Mouse (Mus musculus): Measurements from ENCODE around the gene Lenep. TPM values are rescaled to one million over a fixed set of nuclear protein-coding genes. Genes with fewer than 3 reads are reported as not detected.
"Not testable (repeated sequence)": the region's sequence is repeated elsewhere in the genome, so short reads cannot be mapped to it uniquely, and the experiment has no call there.

Lenep gene
- not detected for total RNA-seq (2021)
- long read RNA-seq, experiment 1 = 0 reads
- long read RNA-seq, experiment 2 = 0 reads

DNA sequence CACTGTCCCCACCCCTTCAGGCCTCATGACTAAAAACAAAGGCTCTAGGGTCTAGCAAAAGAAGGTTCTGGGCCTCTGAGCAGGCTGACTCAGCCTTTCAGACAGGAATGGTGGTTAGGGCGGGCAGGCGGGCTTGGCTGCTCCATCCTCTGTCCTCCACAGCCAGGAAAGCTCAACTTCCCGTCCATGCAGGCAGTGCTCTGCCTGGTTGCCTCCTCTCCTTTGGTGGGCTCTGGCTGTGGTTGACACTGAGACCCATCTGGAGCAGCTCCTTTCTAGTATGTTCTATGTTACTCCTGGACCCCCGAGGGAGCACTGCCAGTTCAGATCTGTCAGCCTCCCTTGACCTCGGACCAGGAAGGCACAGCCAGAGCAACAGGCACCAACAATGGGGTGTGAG lies at the start of gene Lenep:
Lenep (minus strand) TSS at position 101 of the 400 bp plus-strand sequence.
- intact Hi-C loops (cut with DNase I; ENCODE audit: low total_unique reads) = no loop called here
- DNase-seq = no peak

DNA sequence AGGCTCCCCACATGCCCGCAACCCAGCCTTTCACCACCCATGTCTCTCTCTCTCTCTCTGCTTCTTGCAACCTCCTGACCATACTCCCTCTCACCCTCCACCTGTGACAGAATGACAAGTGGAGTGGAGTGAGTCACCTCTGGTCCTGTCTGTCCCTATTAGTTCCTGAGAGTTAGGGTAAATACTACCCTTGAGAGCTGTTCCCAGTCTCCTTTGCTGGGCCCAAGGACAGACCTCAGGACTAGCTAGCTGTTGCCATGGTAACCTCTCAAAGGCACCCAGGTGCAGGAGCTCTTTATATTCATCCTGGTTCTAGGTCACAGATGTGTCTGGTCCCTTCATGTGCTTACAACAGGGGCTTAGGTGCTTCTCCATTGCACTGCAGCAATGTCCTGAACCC lies 49.3 kb upstream of the Lenep start:
- DNase-seq = no peak
- intact Hi-C loops (cut with DNase I; ENCODE audit: low total_unique reads) = no loop called here

DNA sequence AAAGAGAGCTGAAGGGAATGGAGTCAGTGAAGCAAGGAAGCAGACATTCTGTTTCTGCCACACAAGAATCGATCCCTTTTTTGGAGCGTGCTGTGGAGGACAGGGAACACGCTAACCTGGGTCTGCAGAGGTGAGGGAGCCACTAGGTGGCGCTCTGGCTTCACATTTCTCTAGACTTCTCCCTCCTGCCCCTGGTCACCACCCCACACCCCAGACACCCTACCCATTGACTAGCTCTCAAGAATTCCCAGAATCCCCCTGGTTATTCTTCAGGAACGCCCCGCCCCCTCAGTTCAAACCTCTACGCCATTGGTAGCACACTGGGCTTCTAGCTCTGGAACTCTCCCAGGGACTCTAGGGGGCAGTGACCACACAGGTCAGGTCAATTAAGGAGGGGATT lies 46.9 kb upstream of the Lenep start:
- intact Hi-C loops (cut with DNase I; ENCODE audit: low total_unique reads) = loop anchor here (5.0 kb wide), 1 partner anchor 33 kb away; no protein-coding TSS in a partner anchor
- DNase-seq = peak; percentile 74

DNA sequence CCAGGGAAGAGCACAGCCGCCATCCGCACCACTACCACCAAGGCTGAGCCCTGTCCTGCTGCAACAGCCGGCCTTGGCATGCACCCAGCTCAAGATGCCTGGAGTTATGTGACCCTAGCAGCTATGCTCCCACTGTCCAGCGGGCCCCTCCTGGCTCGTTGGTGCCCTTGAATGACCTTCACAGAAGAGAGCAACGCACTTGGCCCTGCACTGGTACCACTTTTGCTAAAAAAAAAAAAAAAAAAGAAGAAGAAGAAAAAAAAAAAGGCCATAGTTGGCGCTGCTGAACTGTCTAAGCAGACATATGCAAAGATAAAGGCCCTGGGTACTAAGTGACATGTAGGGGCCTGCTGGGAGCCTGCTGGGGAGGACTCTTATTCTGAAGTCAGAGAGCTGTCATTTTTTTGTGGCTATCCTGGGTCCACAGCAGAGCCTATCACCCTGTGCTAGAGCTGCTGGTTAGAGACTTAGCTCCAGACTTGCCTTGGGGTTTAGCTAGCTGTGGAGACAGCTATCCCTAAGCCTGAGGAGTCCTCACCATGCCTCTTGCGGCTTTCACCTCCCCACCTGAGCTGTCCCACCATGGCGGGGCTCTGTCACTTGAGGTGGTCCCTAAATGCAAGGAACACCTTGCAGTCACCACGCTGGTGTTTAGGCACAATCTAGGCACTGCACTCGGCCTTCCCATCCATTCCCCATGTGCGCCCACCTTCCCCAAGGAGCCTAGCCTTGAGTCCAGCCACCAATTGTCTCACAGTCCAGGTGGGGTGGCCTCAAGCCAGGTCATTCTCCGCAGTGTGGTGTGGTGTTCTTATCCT lies 46.3 kb upstream of the Lenep start:
- DNase-seq = peak; percentile 79
- intact Hi-C loops (cut with DNase I; ENCODE audit: low total_unique reads) = loop anchor here (5.0 kb wide), 1 partner anchor 33 kb away; no protein-coding TSS in a partner anchor

DNA sequence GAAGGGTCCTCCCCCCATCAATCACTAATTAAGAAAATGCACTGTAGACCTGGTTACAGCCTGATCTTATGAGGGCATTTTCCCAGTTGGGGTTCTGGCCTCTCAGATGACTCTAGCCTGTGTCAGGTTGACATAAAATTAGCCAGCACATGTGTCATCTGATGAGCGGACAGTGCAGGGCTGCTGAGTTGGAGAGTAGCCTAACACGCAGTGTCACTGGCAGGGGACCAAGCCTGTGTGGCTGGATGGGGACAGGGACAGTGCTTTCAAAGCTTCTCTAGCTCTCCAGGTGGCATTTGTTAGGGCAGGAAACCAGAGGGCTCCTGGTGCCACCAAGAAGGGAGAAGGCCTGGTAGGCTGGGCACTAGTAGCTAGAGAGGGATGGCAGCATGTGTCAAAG lies 38.1 kb upstream of the Lenep start:
- DNase-seq = peak; percentile 64
- intact Hi-C loops (cut with DNase I; ENCODE audit: low total_unique reads) = no loop called here

DNA sequence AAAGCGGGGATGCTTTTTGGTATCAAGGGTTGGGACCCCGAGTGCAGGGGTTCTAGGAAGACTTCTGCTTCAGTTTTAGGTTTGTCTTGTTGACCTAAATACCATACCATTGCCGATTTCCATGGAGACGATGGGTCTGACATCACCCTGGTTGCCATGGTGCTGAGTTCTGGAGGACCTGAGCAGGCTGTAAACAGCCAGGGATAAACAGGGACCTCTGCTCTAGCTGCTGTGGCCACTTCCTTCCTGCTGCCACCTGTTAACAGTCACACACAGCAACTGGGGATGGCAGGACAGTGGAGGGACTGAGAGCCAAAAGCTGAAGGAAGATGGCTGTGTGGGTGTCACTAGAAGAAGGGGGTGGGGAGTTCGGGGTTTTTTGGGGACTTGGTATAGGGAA lies 34.7 kb upstream of the Lenep start:
- intact Hi-C loops (cut with DNase I; ENCODE audit: low total_unique reads) = no loop called here
- DNase-seq = peak; percentile 31

DNA sequence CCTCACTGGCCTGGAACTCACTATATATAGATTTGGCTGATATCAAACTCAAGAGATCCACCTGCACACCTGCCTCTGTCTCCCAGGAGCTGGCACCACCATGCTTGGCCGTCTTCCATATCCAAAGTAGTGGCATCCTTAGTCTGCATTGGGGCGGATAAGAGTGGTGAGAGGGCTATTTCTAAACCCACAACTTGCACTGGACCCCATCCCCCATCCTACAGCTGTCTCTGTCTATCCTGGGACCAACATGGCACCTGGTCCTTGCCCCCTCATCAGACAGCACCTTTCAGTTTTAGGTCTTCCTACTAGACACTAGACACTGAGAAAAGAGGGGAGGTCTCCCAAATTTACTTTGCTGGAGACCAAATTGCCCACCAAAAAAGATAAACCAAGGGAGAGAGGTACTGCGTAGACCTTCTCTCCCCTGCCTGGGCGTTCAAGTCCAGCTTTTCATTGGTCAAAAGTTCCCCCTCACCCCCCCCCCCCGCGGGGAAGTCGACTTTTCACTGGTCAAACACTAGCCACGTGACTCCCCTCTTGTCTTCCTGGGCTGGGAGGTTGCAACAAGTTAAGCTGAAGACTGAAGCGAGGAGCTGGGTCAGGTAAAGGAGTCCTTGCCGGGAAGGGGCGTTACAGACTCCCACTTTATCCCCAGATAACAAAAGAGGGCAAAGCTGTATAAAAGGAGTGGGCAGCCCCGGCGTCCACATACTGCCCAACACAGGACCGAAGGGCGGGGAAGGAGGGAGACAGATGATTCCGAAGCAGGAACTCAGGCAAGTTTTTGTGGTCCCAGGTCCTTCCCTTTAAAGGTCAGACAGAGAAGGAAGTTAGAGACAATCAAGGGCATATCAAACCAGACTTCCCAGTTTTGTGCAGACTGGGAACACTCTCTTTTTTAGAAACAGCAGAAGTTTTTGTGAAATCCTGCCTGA lies 33.9 kb upstream of the Lenep start, which contains the start of gene Pbxip1:
Pbxip1 (plus strand) TSS at position 531 of the 938 bp plus-strand sequence.
- DNase-seq = peak; percentile 69
- intact Hi-C loops (cut with DNase I; ENCODE audit: low total_unique reads) = no loop called here

DNA sequence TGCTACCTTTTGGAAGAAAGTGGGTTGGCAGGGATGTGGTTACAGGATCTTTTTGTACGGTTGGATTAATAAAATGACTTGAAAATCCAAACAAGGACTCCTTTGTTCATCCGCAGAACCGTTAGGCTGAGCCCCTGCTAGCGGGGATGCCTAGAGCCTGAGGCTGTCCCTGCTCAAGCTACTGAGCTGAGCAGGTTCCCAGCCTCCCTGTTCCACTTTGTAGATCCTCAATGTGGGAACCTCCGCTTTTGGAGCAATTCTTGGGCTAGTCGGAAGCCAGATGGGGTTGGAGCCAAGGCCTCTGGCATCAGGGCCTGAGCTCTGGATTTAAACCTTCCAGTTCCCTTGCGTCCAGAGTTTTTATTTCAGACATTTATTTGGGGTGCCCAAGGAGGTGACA lies 32.4 kb upstream of the Lenep start:
- intact Hi-C loops (cut with DNase I; ENCODE audit: low total_unique reads) = no loop called here
- no peak for DNase-seq

DNA sequence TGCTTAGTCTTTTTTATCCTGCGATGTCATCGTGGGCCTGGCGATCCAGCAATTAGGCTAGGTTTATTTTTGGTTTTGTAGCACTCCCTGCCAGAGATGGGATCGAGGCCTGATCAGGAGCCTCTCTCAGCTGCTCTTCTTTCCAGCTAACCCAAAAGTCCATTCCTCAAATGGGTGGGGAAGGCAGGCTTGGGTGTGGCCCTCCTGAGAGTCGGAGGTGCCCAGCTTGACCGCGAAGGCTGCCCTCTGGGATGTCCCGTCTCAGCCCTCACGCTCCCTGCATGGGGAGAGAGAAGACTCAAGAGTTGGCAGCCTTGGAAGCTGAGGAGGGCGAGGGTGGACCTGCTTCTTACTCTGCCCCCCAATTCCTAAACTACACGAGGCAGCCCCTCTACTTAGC lies 31.9 kb upstream of the Lenep start:
- intact Hi-C loops (cut with DNase I; ENCODE audit: low total_unique reads) = no loop called here
- no peak for DNase-seq

DNA sequence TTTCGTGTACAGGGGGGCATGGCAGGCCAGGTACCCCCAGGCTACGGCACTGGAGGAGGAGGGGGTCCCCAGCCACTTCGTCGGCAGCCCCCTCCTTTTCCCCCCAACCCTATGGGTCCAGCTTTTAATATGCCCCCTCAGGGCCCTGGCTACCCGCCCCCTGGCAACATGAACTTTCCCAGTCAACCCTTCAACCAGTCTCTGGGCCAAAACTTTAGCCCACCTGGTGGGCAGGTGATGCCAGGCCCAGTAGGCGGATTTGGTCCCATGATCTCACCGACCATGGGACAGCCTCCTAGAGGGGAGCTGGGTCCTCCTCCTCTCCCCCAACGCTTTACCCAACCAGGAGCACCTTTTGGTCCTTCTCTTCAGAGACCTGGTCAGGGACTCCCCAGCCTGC lies 30.0 kb upstream of the Lenep start:
- intact Hi-C loops (cut with DNase I; ENCODE audit: low total_unique reads) = no loop called here
- DNase-seq = no peak

DNA sequence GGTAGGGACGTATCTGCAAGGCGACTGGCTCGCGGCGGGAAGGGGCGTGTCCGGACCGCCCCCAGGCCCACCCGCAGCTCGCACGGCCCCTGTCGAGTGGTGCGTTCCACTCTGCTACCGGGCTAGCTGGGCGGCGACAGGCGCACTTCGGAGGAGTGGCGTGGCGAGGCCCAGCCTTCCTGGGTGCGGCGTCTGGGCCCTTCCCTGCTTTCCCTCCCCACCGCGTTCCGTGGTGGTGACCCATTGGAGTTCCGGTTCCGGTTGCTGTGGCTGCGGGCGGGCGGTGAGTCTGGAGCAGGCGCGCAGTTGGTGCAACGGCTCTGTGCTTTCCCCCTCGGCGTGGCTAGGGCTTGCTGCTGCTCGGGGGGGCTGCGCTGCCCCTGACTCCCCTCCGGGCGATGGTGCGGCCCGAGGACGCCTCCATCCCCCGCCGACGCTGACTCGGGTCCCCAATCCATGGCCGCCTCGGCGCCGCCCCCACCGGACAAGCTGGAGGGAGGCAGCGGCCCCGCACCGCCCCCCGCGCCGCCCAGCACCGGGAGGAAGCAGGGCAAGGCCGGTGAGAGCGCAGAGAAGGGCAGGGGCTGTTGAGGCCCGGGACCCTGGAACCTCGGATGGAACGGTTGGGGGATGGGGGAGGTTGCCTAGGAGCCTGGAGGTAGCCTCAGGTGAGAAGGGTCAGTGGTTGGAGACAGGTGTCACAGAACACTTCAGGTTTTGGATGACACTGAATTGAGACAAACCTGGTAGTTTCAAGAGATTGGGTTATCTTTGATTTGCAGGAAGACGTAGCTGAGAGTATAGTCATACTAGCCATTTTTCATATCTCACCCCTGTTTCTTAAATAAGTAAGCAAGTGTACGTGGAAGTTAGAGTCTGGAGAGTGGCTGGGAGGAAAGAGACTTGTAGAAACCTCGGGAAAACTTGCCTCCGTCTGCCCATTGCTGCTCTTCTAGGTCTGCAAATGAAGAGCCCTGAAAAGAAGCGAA lies 27.9 kb upstream of the Lenep start, which contains the start of gene Pygo2:
Pygo2 (plus strand) TSS at position 44 of the 989 bp plus-strand sequence.
- intact Hi-C loops (cut with DNase I; ENCODE audit: low total_unique reads) = no loop called here
- peak; percentile 97 for DNase-seq

DNA sequence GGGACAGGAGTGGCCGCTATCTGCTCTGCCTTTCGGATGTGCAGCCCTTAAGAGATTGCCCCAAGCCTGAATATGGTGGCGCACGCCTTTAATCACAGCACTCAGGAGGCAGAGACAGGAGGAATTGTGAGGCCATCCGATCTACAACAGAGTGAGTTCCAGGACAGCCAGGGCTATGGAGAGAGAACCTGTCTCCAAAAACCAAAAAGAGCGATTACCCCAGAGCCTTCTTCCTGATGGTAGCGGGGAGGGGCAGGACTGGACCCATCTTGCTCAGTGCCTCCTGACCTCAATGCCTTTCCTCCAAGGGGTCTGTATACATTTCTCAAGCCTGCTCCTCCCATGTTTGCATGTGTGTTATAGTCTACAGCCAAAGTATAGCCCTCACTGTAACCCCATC lies 26.4 kb upstream of the Lenep start:
- intact Hi-C loops (cut with DNase I; ENCODE audit: low total_unique reads) = not testable (repeated sequence)

DNA sequence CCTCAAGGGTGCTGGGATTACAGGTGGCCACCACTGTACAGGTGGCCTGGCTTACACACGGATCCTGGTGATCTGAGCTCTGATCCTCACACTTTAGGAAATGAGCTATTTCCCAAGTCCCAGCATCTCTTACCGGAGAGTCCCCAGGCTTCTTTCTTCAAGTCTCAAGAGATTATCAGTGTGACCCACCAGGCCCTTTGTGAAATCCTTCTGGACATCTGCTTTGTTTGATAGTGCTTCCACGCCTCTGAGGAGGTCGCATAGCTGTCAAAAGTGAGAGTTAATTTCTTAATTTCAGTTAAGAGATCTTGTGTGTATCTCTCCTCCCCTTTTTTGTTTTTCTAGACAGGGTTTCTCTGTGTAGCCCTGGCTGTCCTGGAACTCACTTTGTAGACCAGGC lies 23.3 kb upstream of the Lenep start:
- intact Hi-C loops (cut with DNase I; ENCODE audit: low total_unique reads) = no loop called here
- DNase-seq = no peak

More for the DNA sequence above, 26.4 kb upstream of the Lenep start:
- not testable (repeated sequence) for DNase-seq

DNA sequence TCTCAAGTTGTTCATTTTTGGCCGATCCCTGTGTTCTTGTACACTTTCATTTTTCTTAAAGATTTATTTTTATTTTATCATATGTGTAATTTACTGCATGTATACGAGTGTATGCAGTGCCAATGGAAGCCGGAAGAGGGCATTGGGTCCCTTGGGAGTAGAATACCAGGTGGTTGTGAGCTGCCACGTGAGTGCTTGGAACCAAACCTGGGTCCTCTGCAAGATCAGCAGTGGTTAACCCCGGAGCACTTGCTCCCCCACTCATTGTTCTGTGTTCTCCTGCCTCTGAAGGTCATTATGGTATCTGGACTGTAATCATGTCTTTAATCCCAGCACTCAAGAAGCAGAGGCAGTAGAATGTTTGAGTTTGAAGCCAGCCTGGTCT lies 22.5 kb upstream of the Lenep start:
- intact Hi-C loops (cut with DNase I; ENCODE audit: low total_unique reads) = no loop called here
- DNase-seq = no peak

DNA sequence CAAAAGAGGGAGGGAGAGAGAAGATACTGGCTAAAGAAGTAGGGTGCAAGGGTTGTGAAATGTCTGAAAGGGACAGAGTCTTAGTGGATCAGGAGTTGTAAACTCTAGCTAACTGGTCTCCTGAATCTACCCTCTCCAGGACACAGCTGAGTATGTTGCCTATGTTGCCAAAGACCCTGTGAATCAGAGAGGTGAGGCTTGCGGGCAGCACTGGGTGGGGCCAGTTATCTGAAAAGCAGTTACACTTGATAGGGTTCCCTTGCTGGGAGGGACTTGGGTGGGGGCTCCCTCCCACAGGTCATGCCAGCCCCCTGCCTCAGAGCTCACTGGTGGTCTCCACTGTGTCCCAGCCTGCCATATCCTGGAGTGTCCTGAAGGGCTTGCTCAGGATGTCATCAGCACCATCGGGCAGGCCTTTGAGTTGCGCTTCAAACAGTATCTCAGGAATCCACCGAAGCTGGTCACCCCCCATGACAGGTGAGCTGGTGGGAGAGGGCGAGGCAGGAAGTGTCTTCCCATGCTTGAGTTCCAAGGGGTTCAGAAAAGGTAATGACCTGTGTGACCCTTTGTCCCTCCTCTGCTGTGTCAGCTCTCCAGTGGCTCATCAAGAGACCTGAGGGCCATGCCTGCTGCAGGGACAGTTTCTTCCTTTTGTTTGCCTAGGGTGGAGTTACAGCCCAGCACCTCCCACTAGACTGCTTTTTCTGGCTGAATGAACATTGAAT lies 22.0 kb upstream of the Lenep start:
- no peak for DNase-seq
- intact Hi-C loops (cut with DNase I; ENCODE audit: low total_unique reads) = no loop called here

DNA sequence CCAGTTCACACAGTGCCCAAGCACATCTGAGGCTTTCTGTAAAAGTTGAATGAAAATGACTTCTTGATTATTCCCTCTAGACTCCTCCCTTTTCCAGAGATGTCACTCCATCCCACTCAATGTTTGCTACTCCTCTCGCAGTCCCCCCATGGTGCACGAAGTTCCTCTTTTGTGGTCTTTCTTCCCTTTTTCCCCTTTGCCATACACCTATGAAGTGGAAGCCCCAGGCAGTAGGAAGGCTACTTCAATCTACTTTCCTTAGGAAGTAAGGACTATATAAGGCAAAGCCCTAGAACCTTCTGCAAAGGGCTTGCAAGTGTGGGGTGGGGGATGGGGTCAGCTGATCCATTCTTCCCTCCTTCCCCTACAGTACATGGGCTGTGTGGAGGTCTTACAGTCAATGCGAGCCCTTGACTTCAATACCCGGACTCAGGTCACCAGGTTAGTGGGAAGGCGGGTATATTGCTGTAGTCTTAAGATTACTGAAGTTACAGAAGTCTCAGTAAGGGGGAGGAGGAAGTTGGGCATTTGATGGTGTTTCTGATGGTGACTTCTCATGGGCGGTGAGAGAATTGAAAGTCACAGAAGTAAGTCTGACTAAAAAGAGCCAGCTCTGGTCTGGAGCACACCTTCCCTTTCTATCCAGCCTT lies 20.1 kb upstream of the Lenep start:
- intact Hi-C loops (cut with DNase I; ENCODE audit: low total_unique reads) = no loop called here
- no peak for DNase-seq

DNA sequence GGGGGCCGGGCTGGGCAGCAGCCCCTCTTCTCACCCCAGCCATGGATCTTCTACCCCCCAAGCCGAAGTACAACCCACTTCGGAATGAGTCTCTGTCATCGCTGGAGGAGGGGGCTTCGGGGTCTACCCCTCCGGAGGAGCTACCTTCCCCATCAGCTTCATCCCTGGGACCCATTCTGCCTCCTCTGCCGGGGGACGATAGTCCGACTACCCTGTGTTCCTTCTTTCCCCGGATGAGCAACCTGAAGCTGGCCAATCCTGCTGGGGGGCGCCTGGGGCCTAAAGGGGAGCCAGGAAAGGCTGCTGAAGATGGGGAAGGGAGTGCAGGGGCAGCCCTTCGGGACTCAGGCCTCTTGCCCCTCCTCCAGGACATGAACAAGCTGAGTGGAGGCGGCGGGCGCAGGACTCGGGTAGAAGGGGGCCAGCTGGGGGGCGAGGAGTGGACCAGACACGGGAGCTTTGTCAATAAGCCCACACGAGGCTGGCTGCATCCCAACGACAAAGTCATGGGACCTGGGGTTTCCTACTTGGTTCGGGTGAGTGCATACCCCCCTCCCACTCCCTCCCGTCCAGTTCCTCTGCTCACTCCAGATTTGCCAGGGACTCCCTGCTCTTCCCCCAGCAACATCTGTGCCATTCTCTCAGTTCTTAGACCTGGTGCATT lies 19.3 kb upstream of the Lenep start:
- peak; percentile 40 for DNase-seq
- intact Hi-C loops (cut with DNase I; ENCODE audit: low total_unique reads) = no loop called here

Data from gastrocnemius, postnatal 14 days (tissue).